In genomic region chr8:122844161-122844560, GRCm38 (mm10) we compare ENCODE assay signal across 34 mouse cellular contexts. TPM values are rescaled to one million over a fixed set of nuclear protein-coding genes. Genes with fewer than 3 reads are reported as not detected.
"Had no signal": no experiment of that assay in that cellular context is flagged by ENCODE, and none has a peak within 500 bp of the region (broad histone marks: within the 10 kb centered on the region; RNA-seq: fewer than 3 reads in every experiment).

No protein-coding gene starts in this region.

- H3K27ac ChIP-seq: heart, embryonic 10.5 days; heart, embryonic 13.5 days; heart, embryonic 15.5 days; hindbrain, embryonic 10.5 days; hindbrain, embryonic 12.5 days; hindbrain, embryonic 13.5 days; hindbrain, embryonic 14.5 days; hindbrain, embryonic 15.5 days; hindbrain, postnatal 0 days; intestine, embryonic 15.5 days; kidney, embryonic 15.5 days; kidney, postnatal 0 days; layer of hippocampus, adult 2 months; left cerebral cortex, adult 2 months had no signal

- H3K36me3 ChIP-seq: heart, embryonic 10.5 days; heart, embryonic 12.5 days; heart, embryonic 13.5 days; heart, embryonic 15.5 days; hindbrain, embryonic 10.5 days; hindbrain, embryonic 12.5 days; hindbrain, embryonic 13.5 days; hindbrain, embryonic 15.5 days; intestine, embryonic 15.5 days; kidney, embryonic 15.5 days had no signal

- H3K27me3 ChIP-seq: hindbrain, embryonic 15.5 days; intestine, embryonic 15.5 days had no signal

- H3K4me3 ChIP-seq: heart, embryonic 10.5 days; heart, embryonic 12.5 days; heart, embryonic 13.5 days; heart, embryonic 15.5 days; hindbrain, embryonic 10.5 days; hindbrain, embryonic 12.5 days; hindbrain, embryonic 13.5 days; hindbrain, embryonic 15.5 days; intestine, embryonic 15.5 days; kidney, embryonic 15.5 days; layer of hippocampus, adult 2 months; left cerebral cortex, adult 2 months had no signal

- DNase-seq: heart, postnatal 10 days; heart, postnatal 14 days; heart, postnatal 36 days; heart, postnatal 4 days; kidney, adult 11 months; kidney, adult 18-20 months; kidney, adult 2 months; kidney, adult 8-10 months; kidney, adult 9 months; kidney, postnatal 10 days; kidney, postnatal 14 days; kidney, postnatal 25 days; kidney, postnatal 36 days; kidney, postnatal 4 days; layer of hippocampus, adult 9-11 months; layer of hippocampus, postnatal 36 days had no signal

- H3K9ac ChIP-seq: heart, embryonic 12.5 days; heart, embryonic 13.5 days; heart, embryonic 15.5 days; hindbrain, embryonic 12.5 days; hindbrain, embryonic 13.5 days; hindbrain, embryonic 14.5 days; hindbrain, embryonic 15.5 days; intestine, embryonic 15.5 days; kidney, embryonic 15.5 days had no signal

- H3K9me3 ChIP-seq: heart, embryonic 10.5 days; heart, embryonic 12.5 days; heart, embryonic 13.5 days; heart, embryonic 15.5 days; hindbrain, embryonic 10.5 days; hindbrain, embryonic 12.5 days; hindbrain, embryonic 13.5 days; hindbrain, embryonic 15.5 days; intestine, embryonic 15.5 days; kidney, embryonic 15.5 days had no signal

RNA-seq across cellular contexts. Expression of gene Cdh15, which starts 3.6 kb away (rescaled TPM):
- total RNA-seq: heart, postnatal 14 days; heart, postnatal 25 days; heart, postnatal 36 days; hematopoietic stem cell, adult 5-6 weeks had no signal
- polyA plus RNA-seq: heart, postnatal 0 days had no signal
